Mouse (Mus musculus) heart, adult 8-10 months (tissue): ENCODE measurements around the gene Tor4a. TPM values are rescaled to one million over a fixed set of nuclear protein-coding genes. Genes with fewer than 3 reads are reported as not detected.

ENCODE experiments used
- DNase-seq: peaks from one replicate; pipeline ENCODE4 v3.0.0; 2022; ENCODE audit warnings: low spot score
- total RNA-seq, 4 experiments: library from RNA; stranded (reverse); gene quantifications; 2 replicates each; pipeline ENCODE4 v1.2.4; 2022

Gene Tor4a
- total RNA-seq, 4 experiments from 2014 or later, result 3.9 to 5.0 (median 4.7) TPM

DNA sequence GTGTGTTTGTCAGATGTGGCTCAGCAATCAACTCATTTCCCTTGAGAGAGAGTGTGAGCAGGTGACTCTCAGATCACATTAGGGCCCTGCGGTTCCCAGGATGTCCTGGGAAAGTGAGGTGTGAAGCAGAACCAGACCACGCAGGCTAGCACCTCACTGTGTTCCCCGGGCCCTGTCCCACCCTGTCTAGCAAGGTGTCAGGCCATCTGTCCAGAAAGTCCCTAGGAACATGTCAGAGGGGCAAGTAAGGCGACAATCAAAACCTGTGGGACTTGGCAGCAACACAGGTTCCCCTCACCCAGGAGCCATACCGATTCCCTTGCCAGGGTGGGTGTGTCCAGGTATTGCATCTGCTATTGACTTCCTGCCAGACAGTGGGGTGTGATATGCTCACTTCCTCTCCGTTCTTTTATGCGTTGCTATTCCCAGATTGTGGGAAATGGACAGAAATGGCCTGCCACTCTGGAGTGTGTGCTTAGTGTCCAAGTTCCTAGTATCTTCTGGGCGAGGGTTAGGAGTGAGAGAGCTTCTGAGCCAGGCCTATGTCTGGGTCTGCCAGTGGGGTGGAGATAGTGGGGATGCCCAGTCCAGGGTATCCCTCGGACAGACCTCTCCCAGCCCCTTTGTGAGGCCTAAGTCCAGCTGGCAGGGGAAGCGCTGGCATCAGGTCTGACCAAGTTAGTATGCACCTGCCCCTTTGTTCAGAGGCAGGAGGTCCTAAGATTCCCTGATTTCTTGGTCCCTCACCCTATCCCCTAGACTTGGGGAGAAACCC is 26.2 kb downstream of the Tor4a start:
- no peak for DNase-seq

- DNase-seq, result no peak
Observed at GRCm38 (mm10) chr2:25169778-25170177, 26.9 kb downstream of the Tor4a start.

GRCm38 (mm10) chr2:25168665-25168978 is 28.1 kb downstream of the Tor4a start:
- DNase-seq, result no peak

DNA sequence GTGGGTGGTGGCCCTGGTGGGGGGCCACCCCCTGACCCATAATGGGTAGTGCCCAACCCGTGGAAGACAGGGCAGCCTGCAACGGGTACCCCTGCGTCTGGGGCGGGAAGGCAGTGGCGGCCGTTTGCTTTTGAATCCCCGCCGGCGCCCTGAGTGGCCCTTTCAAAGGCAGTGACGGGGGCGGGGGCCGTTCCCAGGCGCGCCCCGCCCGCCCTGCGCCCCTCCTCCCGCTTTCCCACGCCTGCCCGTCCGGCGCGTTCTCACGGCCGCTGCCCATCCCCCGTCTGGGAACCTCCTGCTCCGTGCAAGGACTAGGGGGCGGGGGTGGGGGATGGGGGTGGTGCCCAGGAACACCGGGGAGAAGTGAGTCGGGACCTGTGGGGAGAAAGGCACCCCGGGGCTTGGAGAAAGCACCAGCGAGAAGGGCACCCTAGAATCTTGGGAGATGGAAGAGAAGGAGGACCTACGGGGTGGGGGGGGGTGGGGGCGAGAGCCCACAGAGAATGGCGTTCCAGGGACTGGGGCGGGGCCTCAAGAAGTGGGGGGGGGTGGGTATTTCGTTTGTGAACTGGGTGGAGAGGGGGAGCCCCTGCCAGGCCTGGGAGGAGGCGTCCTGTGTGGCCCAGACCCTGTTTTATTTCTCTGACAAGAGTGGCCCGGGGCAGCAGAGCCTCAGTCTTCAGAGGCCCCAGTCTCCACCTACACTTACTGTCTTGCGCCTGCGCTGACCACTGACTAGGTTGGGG is 28.6 kb downstream of the Tor4a start:
- DNase-seq, result no peak

GRCm38 (mm10) chr2:25167481-25167880 is 29.2 kb downstream of the Tor4a start:
- no peak for DNase-seq

- no peak for DNase-seq
Observed at GRCm38 (mm10) chr2:25157655-25158054, 39.0 kb downstream of the Tor4a start.

DNA sequence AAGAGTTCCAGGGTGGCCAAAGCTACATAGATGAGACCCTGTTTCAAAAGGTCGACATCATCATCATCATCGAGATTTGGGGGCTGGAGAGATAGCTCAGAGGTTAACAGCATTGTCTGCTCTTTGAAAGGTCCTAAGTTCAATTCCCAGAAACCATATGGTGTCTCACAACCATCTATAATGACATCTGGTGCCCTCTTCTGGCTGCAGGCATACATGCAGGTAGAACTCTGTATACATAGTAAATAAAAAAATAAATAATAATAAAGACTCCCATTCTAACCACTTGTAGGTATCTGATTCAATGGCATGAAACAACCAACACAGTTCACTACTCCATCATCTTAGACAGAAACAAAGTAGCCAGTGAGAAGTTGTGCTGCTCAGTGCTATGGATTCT is 39.7 kb downstream of the Tor4a start:
- no peak for DNase-seq

- no peak for DNase-seq
Observed at GRCm38 (mm10) chr2:25156177-25156576, 40.5 kb downstream of the Tor4a start.

- DNase-seq, result no peak
Observed at GRCm38 (mm10) chr2:25151280-25151956, 45.3 kb downstream of the Tor4a start.

- DNase-seq, result no peak
Observed at GRCm38 (mm10) chr2:25149643-25150042, 47.0 kb downstream of the Tor4a start.

GRCm38 (mm10) chr2:25147892-25148291 is 48.8 kb downstream of the Tor4a start:
- no peak for DNase-seq

DNA sequence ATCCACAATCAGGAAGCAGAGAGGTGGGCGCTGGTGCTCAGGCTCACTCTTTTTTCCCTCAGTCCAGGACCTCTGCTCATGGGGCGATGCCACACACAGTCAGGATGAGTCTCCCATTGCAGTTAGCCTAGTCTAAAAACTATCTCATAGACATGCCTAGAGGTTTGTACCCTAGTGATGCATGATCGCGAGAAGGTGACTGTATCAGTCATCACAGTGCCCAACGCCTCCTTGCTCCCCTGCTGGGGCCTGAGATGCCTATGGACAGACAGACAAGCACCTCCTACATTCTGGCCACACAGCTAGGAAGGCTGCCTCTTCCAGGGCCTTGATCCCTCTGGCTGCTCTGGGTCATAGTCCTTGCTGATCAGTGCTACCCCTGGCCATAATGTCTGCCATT is 49.3 kb downstream of the Tor4a start:
- DNase-seq, result no peak

DNA sequence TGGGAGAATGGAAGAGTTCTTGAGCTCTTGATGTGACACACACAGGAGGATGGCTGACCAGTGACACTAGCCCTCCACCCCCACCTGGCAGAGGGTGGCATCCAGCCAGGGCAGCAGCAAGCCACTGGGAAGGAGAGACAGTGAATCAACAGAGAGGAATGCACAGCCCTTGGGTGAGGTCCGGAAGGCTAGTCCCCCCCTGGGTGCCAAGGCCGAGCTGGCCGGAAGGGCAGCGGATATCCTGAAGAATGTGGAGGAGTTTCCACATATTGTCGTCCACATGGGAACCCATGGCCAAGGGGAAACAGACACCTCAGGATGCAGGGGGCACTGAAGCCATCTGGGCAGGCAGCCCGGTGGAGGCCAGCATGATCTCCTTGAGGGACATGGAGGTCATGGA is 51.3 kb downstream of the Tor4a start:
- DNase-seq, result peak; percentile 67

Other genes with a start within 250 kb of the Tor4a start
- 10 to 100 TPM; 14.9 to 17.6 (median 17.1) TPM for gene Zmynd19, start 247.1 kb downstream of the Tor4a start, total RNA-seq
- 1 to 10 TPM; 4.6 to 7.5 (median 6.2) TPM for gene Dph7, start 234.5 kb downstream of the Tor4a start, total RNA-seq
- 100 to 1,000 TPM in 1 of 4 experiments, 10 to 100 TPM in 3; 89.6 to 108 (median 95.0) TPM for gene Mrpl41, start 221.8 kb downstream of the Tor4a start, total RNA-seq
- gene Pnpla7, start 220.9 kb downstream of the Tor4a start, total RNA-seq, result 10 to 100 TPM; 25.2 to 36.0 (median 28.7) TPM
- gene Nsmf, start 142.5 kb downstream of the Tor4a start, total RNA-seq, result 10 to 100 TPM; 11.7 to 15.9 (median 12.2) TPM
- gene Entpd8, start 116.6 kb downstream of the Tor4a start, total RNA-seq, result not detected
- not detected for gene Noxa1, start 101.7 kb downstream of the Tor4a start, total RNA-seq
- 1 to 10 TPM; 5.0 to 9.4 (median 9.2) TPM for gene Nrarp, start 16.1 kb downstream of the Tor4a start, total RNA-seq
- gene Nelfb, start 14.6 kb upstream of the Tor4a start, total RNA-seq, result 10 to 100 TPM; 38.5 to 49.3 (median 39.5) TPM
- gene Stpg3, start 17.8 kb upstream of the Tor4a start, total RNA-seq, result not detected
- gene Fam166a, start 21.9 kb upstream of the Tor4a start, total RNA-seq, result not detected
- 100 to 1,000 TPM; 308 to 380 (median 323) TPM for gene Tubb4b, start 27.8 kb upstream of the Tor4a start, total RNA-seq
- gene Slc34a3, start 37.5 kb upstream of the Tor4a start, total RNA-seq, result not detected
- gene Rnf224, start 39.9 kb upstream of the Tor4a start, total RNA-seq, result not detected
- 1 to 10 TPM in 2 of 4 experiments, under 1 TPM in 2; 0.53 to 1.7 (median 1.2) TPM for gene Rnf208, start 45.4 kb upstream of the Tor4a start, total RNA-seq
- not detected for gene Cysrt1, start 45.6 kb upstream of the Tor4a start, total RNA-seq
- gene AL732309.1, start 50.0 kb upstream of the Tor4a start, total RNA-seq, result 1 to 10 TPM; 1.8 to 2.4 (median 2.1) TPM
- gene Tmem203, start 58.6 kb upstream of the Tor4a start, total RNA-seq, result 10 to 100 TPM; 11.4 to 16.1 (median 13.6) TPM
- 1 to 10 TPM; 4.0 to 8.6 (median 6.7) TPM for gene Tprn, start 65.7 kb upstream of the Tor4a start, total RNA-seq
- 10 to 100 TPM; 39.5 to 47.1 (median 40.1) TPM for gene Ssna1, start 75.6 kb upstream of the Tor4a start, total RNA-seq
- 10 to 100 TPM; 36.8 to 39.8 (median 37.6) TPM for gene Anapc2, start 75.6 kb upstream of the Tor4a start, total RNA-seq
- not detected for gene Tmem210, start 91.3 kb upstream of the Tor4a start, total RNA-seq
- gene Lrrc26, start 93.0 kb upstream of the Tor4a start, total RNA-seq, result not detected
- gene Grin1, start 122.3 kb upstream of the Tor4a start, total RNA-seq, result under 1 TPM in 2 of 4 experiments, not detected in 2; 0.09 to 0.11 TPM
- gene Man1b1, start 135.5 kb upstream of the Tor4a start, total RNA-seq, result 10 to 100 TPM; 19.9 to 28.2 (median 22.5) TPM
- gene Dpp7, start 159.5 kb upstream of the Tor4a start, total RNA-seq, result 1 to 10 TPM; 3.8 to 5.2 (median 5.1) TPM
- gene Uap1l1, start 168.8 kb upstream of the Tor4a start, total RNA-seq, result 10 to 100 TPM in 1 of 4 experiments, 1 to 10 TPM in 3; 8.9 to 10.7 (median 9.5) TPM
- gene Sapcd2, start 175.4 kb upstream of the Tor4a start, total RNA-seq, result not detected
- 10 to 100 TPM; 11.6 to 14.4 (median 12.6) TPM for gene Entpd2, start 199.0 kb upstream of the Tor4a start, total RNA-seq
- gene Npdc1, start 202.5 kb upstream of the Tor4a start, total RNA-seq, result 10 to 100 TPM; 25.3 to 35.8 (median 33.6) TPM
- under 1 TPM in 2 of 4 experiments, not detected in 2; 0.16 to 0.60 TPM for gene Fut7, start 226.4 kb upstream of the Tor4a start, total RNA-seq
- gene Abca2, start 231.8 kb upstream of the Tor4a start, total RNA-seq, result 10 to 100 TPM; 42.5 to 47.2 (median 45.2) TPM